Mouse (Mus musculus) liver, adult (tissue): ENCODE measurements around the gene Cnot3.

Source experiments
- GATA4 ChIP-seq: IDR thresholded peaks from 2 replicates; pipeline ENCODE4 v1.6.1; 2014; ENCODE audit warnings: mild to moderate bottlenecking, low read length; ENCODE audit not compliant: insufficient replicate concordance

Cnot3 gene

GRCm38 (mm10) chr7:3643843-3644242, 1.2 kb upstream of the Cnot3 start:
- no peak for TF ChIP-seq GATA4

- TF ChIP-seq GATA4: no peak
Measured at GRCm38 (mm10) chr7:3644348-3644671, 758 bp upstream of the Cnot3 start.

- no peak for TF ChIP-seq GATA4
Measured at GRCm38 (mm10) chr7:3645488-3646025, 489 bp downstream of the Cnot3 start.

GRCm38 (mm10) chr7:3646188-3646587, 1.1 kb downstream of the Cnot3 start:
- no peak for TF ChIP-seq GATA4

GRCm38 (mm10) chr7:3646641-3647040, 1.6 kb downstream of the Cnot3 start:
- no peak for TF ChIP-seq GATA4

- no peak for TF ChIP-seq GATA4
Measured at GRCm38 (mm10) chr7:3656966-3657365, 11.9 kb downstream of the Cnot3 start.

GRCm38 (mm10) chr7:3658578-3658977, 13.5 kb downstream of the Cnot3 start:
- no peak for TF ChIP-seq GATA4

- no peak for TF ChIP-seq GATA4
Measured at GRCm38 (mm10) chr7:3664524-3665214, 19.6 kb downstream of the Cnot3 start.

GRCm38 (mm10) chr7:3665215-3666114, 20.4 kb downstream of the Cnot3 start, which contains the start of gene Leng1:
Gene Leng1, minus strand, starts transcription at chr7:3665840.
- TF ChIP-seq GATA4: no peak; the same call in 1 of the 2 replicates

GRCm38 (mm10) chr7:3666921-3667391, 21.9 kb downstream of the Cnot3 start:
- no peak for TF ChIP-seq GATA4

GRCm38 (mm10) chr7:3674507-3675227, 29.6 kb downstream of the Cnot3 start:
- no peak for TF ChIP-seq GATA4

- TF ChIP-seq GATA4: no peak
Measured at GRCm38 (mm10) chr7:3675228-3675548, 30.1 kb downstream of the Cnot3 start.

- no peak for TF ChIP-seq GATA4
Measured at GRCm38 (mm10) chr7:3676371-3676770, 31.3 kb downstream of the Cnot3 start.

- no peak for TF ChIP-seq GATA4
Measured at GRCm38 (mm10) chr7:3677342-3677741, 32.3 kb downstream of the Cnot3 start, which contains the start of gene Tmc4. Gene Tmc4, minus strand, starts transcription at chr7:3677553.

- TF ChIP-seq GATA4: no peak
Measured at GRCm38 (mm10) chr7:3683908-3684550, 39.0 kb downstream of the Cnot3 start.
